In the genomic region with DNA sequence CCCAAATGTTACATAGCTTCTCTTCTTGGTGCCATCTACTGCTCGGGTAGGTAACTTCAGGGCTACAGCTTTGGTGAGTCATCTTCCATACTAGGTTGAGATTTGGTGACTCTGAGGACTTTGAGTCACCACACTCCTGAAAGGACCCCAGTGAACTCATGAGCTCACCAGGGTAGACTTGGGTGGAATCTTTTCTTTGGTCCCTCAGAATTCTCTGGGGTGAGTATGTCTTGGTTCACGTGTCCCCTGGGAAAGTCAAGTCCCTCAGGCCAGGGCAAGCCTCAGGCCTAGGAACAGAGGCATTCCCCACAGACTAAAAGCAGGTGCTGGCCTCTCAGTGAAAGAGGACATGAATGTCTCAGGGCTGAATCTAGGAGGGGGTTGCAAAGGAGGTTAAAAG, we compare ENCODE assay signal across 18 mouse cellular contexts. TPM values are rescaled to one million over a fixed set of nuclear protein-coding genes. Genes with fewer than 3 reads are reported as not detected.
A peak's percentile ranks its signal among the peaks of the same experiment; 100 is the strongest.
DNase-seq lines count a peak whose midpoint lies in the region; ATAC-seq and TF ChIP-seq lines count a peak whose summit lies in the region.
"Had no signal": no experiment of that assay in that cellular context is flagged by ENCODE, and none has a peak within 500 bp of the region (broad histone marks: within the 10 kb centered on the region; RNA-seq: fewer than 3 reads in every experiment).

No protein-coding gene starts in this region.

- H3K4me1 ChIP-seq in hindbrain, embryonic 10.5 days (replicated peaks): peaks cover 28% of the 10 kb centered on the region
- peaks cover 11% of the 10 kb centered on the region; the same call in 1 of the 2 replicates for H3K4me1 ChIP-seq in hindbrain, embryonic 14.5 days (replicated peaks; ENCODE audit: control insufficient read depth, insufficient read depth, low read length)
- peaks cover 15 to 59% of the 10 kb centered on the region in 2 experiments for H3K4me1 ChIP-seq in CH12.LX (ENCODE audit: control insufficient read depth in 1 of 2, insufficient read depth in 2 of 2)
- H3K4me1 ChIP-seq in forebrain, embryonic 12.5 days: peaks cover 26% of the 10 kb centered on the region

- H3K4me3 ChIP-seq in hindbrain, embryonic 10.5 days: no peak overlapping the region
- H3K4me3 ChIP-seq in hindbrain, embryonic 14.5 days (replicated peaks; ENCODE audit: low read length): no peak overlapping the region
- H3K4me3 ChIP-seq in CH12.LX (replicated peaks in 1 of 3; ENCODE audit: low read depth in 2 of 3, low read length in 2 of 3, poor library complexity in 1 of 3): no peak overlapping the region
- H3K4me3 ChIP-seq in forebrain, embryonic 12.5 days (replicated peaks): no peak overlapping the region
- H3K4me3 ChIP-seq: embryonic facial prominence, embryonic 13.5 days; hindbrain, embryonic 13.5 days had no signal

- H3K79me2 ChIP-seq in CH12.LX (replicated peaks; ENCODE audit: control insufficient read depth, extremely low read depth, insufficient read depth, poor library complexity, severe bottlenecking): no peaks in the 10 kb centered on the region

- TF ChIP-seq CTCF in CH12.LX (conservative IDR thresholded peaks at IDR 0.05 in 1 of 2, IDR thresholded peaks at IDR 0.05 in 1 of 2; ENCODE audit: low read depth in 2 of 2, low read length in 2 of 2): peak in 1 of 2 experiments; percentile 18; a peak in 1 of 4 replicates

- TF ChIP-seq RAD21 in CH12.LX (IDR thresholded peaks at IDR 0.05; ENCODE audit: low read depth, low read length): no peak

- no peak for TF ChIP-seq POLR2A in CH12.LX (IDR thresholded peaks at IDR 0.05; ENCODE audit: low read depth, low read length)

- peak; percentile 47 for DNase-seq in adrenal gland, postnatal 14 days
- DNase-seq in adrenal gland, postnatal 25 days: no peak
- DNase-seq in hindbrain, embryonic 10.5 days (ENCODE audit: low spot score): no peak
- DNase-seq in hindbrain, embryonic 14.5 days (ENCODE audit: low spot score): no peak
- DNase-seq in CH12.LX (ENCODE audit: extremely low read depth) (peak; percentile 58), liver (no peak)
- DNase-seq in induced T-regulatory cell, adult 2 months (ENCODE audit: low read depth): peak; percentile 26
- DNase-seq: B cell, adult 2 months; cerebellum, adult 11-12 months; cerebellum, postnatal 36 days; kidney, postnatal 25 days; layer of hippocampus, postnatal 36 days; left cerebral cortex, postnatal 4 days had no signal

- in situ Hi-C loops in CH12.LX (cut with MboI; ENCODE audit: low pct_ligation_motif_present, low pct_unique_long_range_greater_than_20kb, low sequenced_read_pairs): loop anchor here (10.0 kb wide), 1 partner anchor 271 kb away; no protein-coding TSS in a partner anchor

- H3K9me3 ChIP-seq in hindbrain, embryonic 10.5 days: no peaks in the 10 kb centered on the region
- no peaks in the 10 kb centered on the region for H3K9me3 ChIP-seq in hindbrain, embryonic 14.5 days (ENCODE audit: control insufficient read depth, low read length)
- H3K9me3 ChIP-seq in CH12.LX (replicated peaks; ENCODE audit: low read length): no peaks in the 10 kb centered on the region
- H3K9me3 ChIP-seq in forebrain, embryonic 12.5 days: no peaks in the 10 kb centered on the region
- H3K9me3 ChIP-seq: embryonic facial prominence, embryonic 13.5 days; hindbrain, embryonic 13.5 days had no signal

- dilution Hi-C loops in CH12.LX (cut with MboI; ENCODE audit: extremely low pct_ligation_motif_present, extremely low pct_unique_long_range_greater_than_20kb, low sequenced_read_pairs): no loop called here

- peak; percentile 61; the same call in 1 of the 2 replicates for TF ChIP-seq EP300 in CH12.LX (IDR thresholded peaks at IDR 0.05; ENCODE audit: low read length)

- 54% methylated on average over 2 of the region's 2 CpGs for WGBS in hindbrain, embryonic 10.5 days
- 62% methylated on average over 2 of the region's 2 CpGs for WGBS in hindbrain, embryonic 14.5 days
- WGBS in forebrain, embryonic 12.5 days: 46% methylated on average over 2 of the region's 2 CpGs

- H3K27ac ChIP-seq in hindbrain, embryonic 10.5 days: peak overlapping the region; percentile 76; the same call in 1 of the 2 replicates
- H3K27ac ChIP-seq in hindbrain, embryonic 14.5 days: no peak overlapping the region
- H3K27ac ChIP-seq in CH12.LX (ENCODE audit: insufficient read depth, low read depth): peak overlapping the region; percentile 21; the same call in 1 of the 2 replicates
- no peak overlapping the region for H3K27ac ChIP-seq in forebrain, embryonic 12.5 days
- H3K27ac ChIP-seq: hindbrain, embryonic 13.5 days had no signal

- no peak overlapping the region for H3K4me2 ChIP-seq in hindbrain, embryonic 14.5 days (replicated peaks)
- no peak overlapping the region for H3K4me2 ChIP-seq in CH12.LX (ENCODE audit: insufficient read depth, low read depth, poor library complexity, severe bottlenecking)
- no peak overlapping the region for H3K4me2 ChIP-seq in forebrain, embryonic 12.5 days
- H3K4me2 ChIP-seq: embryonic facial prominence, embryonic 13.5 days; hindbrain, embryonic 13.5 days; midbrain, embryonic 11.5 days had no signal

- H3K27me3 ChIP-seq in hindbrain, embryonic 10.5 days (ENCODE audit: insufficient read depth, poor library complexity, severe bottlenecking): no peaks in the 10 kb centered on the region
- no peaks in the 10 kb centered on the region for H3K27me3 ChIP-seq in hindbrain, embryonic 14.5 days (ENCODE audit: control insufficient read depth, insufficient read depth, low read length)
- no peaks in the 10 kb centered on the region for H3K27me3 ChIP-seq in CH12.LX (replicated peaks)
- no peaks in the 10 kb centered on the region for H3K27me3 ChIP-seq in forebrain, embryonic 12.5 days
- H3K27me3 ChIP-seq: embryonic facial prominence, embryonic 13.5 days; hindbrain, embryonic 13.5 days had no signal

- no peaks in the 10 kb centered on the region for H3K36me3 ChIP-seq in hindbrain, embryonic 10.5 days
- no peaks in the 10 kb centered on the region for H3K36me3 ChIP-seq in hindbrain, embryonic 14.5 days (replicated peaks; ENCODE audit: control insufficient read depth, insufficient read depth)
- H3K36me3 ChIP-seq in CH12.LX (replicated peaks in 1 of 2; ENCODE audit: control insufficient read depth in 1 of 2, insufficient read depth in 1 of 2, low read length in 1 of 2): no peaks in the 10 kb centered on the region
- no peaks in the 10 kb centered on the region for H3K36me3 ChIP-seq in forebrain, embryonic 12.5 days (replicated peaks)
- H3K36me3 ChIP-seq: embryonic facial prominence, embryonic 13.5 days; hindbrain, embryonic 13.5 days had no signal

- H3K9ac ChIP-seq in hindbrain, embryonic 14.5 days: no peak overlapping the region
- no peak overlapping the region for H3K9ac ChIP-seq in CH12.LX (ENCODE audit: insufficient read depth, low read depth)
- H3K9ac ChIP-seq in forebrain, embryonic 12.5 days: no peak overlapping the region

- no peak for ATAC-seq in hindbrain, embryonic 14.5 days (ENCODE audit: low FRiP score)
- no peak for ATAC-seq in forebrain, embryonic 12.5 days (ENCODE audit: low FRiP score)
- ATAC-seq: intestine, postnatal 0 days had no signal

TF ChIP-seq in CH12.LX, 34 proteins besides CTCF, POLR2A, EP300 and RAD21:
- TF ChIP-seq KAT2A (IDR thresholded peaks at IDR 0.05; ENCODE audit: insufficient replicate concordance, low read length) (0 out of 2 replicates have a peak, but pooled peaks have one; percentile 28), MAZ (IDR thresholded peaks at IDR 0.05; ENCODE audit: low read depth, low read length) (no peak), CHD2 (IDR thresholded peaks at IDR 0.05; ENCODE audit: low read length) (no peak), TCF12 (IDR thresholded peaks at IDR 0.05; ENCODE audit: low read depth, low read length) (0 out of 2 replicates have a peak, but pooled peaks have one; percentile 25), IRF4 (IDR thresholded peaks at IDR 0.05; ENCODE audit: low read depth, low read length) (peak; percentile 47; the same call in 1 of the 2 replicates), GABPA (IDR thresholded peaks at IDR 0.05; ENCODE audit: insufficient replicate concordance, low read depth, low read length) (no peak), BHLHE40 (IDR thresholded peaks at IDR 0.05; ENCODE audit: low read depth, low read length) (peak; percentile 59), MEF2A (IDR thresholded peaks at IDR 0.05; ENCODE audit: borderline replicate concordance, low read depth, low read length) (peak; percentile 47; the same call in 1 of the 2 replicates), ETS1 (conservative IDR thresholded peaks at IDR 0.05; ENCODE audit: low read depth, low read length) (peak; percentile 67)

RNA-seq across cellular contexts. Expression of a gene that starts 35.9 kb away (rescaled TPM):
- total RNA-seq in adrenal gland, postnatal 14 days (2021): 829 and 921 TPM in 2 replicates
- 920 and 1,133 TPM in 2 replicates for total RNA-seq in adrenal gland, postnatal 25 days (2021)
- 285 and 314 TPM in 2 replicates for polyA plus RNA-seq in hindbrain, embryonic 10.5 days (2016; fragmentation: Nextera tagmentation; extraction: Ambion mirVana)
- 110 and 144 TPM in 2 replicates for polyA plus RNA-seq in hindbrain, embryonic 14.5 days (2014; fragmentation: Nextera tagmentation; extraction: Ambion mirVana)
- total RNA-seq in CH12.LX (2012; rRNA removed) (432 and 450 TPM in 2 replicates), CH12.LX (2014; rRNA removed) (420 and 456 TPM in 2 replicates)
- polyA plus RNA-seq in CH12.LX (2012; ENCODE audit: insufficient read length, low read depth): 735 and 837 TPM in 2 replicates
- 273 and 274 TPM in 2 replicates for polyA plus RNA-seq in forebrain, embryonic 12.5 days (2016; fragmentation: Nextera tagmentation; extraction: Ambion mirVana)

RNA-seq across cellular contexts. Expression of a gene that starts 41.9 kb away (rescaled TPM):
- 133 and 145 TPM in 2 replicates for total RNA-seq in adrenal gland, postnatal 14 days (2021)
- total RNA-seq in adrenal gland, postnatal 25 days (2021): 210 and 237 TPM in 2 replicates
- 28.7 and 35.4 TPM in 2 replicates for polyA plus RNA-seq in hindbrain, embryonic 10.5 days (2016; fragmentation: Nextera tagmentation; extraction: Ambion mirVana)
- polyA plus RNA-seq in hindbrain, embryonic 14.5 days (2014; fragmentation: Nextera tagmentation; extraction: Ambion mirVana): 19.4 and 21.1 TPM in 2 replicates
- 109 and 110 TPM in 2 replicates for total RNA-seq in CH12.LX (2012; rRNA removed)
- total RNA-seq in CH12.LX (2014; rRNA removed): 119 and 122 TPM in 2 replicates
- polyA plus RNA-seq in CH12.LX (2012; ENCODE audit: insufficient read length, low read depth): 186 and 189 TPM in 2 replicates
- polyA plus RNA-seq in forebrain, embryonic 12.5 days (2016; fragmentation: Nextera tagmentation; extraction: Ambion mirVana): 25.8 and 29.0 TPM in 2 replicates

Comparison
In these comparisons a context has a peak if more than half of its experiments do, and no peak if none do; other contexts are left out.
1. DNase-seq: peak in adrenal gland, postnatal 14 days (single experiment), CH12.LX (single experiment) and induced T-regulatory cell, adult 2 months (single experiment); none in adrenal gland, postnatal 25 days (single experiment), hindbrain, embryonic 10.5 days (single experiment), hindbrain, embryonic 14.5 days (single experiment) and liver (single experiment).
2. H3K27ac ChIP-seq: peak in hindbrain, embryonic 10.5 days (single experiment) and CH12.LX (single experiment); none in hindbrain, embryonic 14.5 days (single experiment) and forebrain, embryonic 12.5 days (single experiment).